Comparison of ENCODE assay signal across 25 mouse cellular contexts in the genomic region with DNA sequence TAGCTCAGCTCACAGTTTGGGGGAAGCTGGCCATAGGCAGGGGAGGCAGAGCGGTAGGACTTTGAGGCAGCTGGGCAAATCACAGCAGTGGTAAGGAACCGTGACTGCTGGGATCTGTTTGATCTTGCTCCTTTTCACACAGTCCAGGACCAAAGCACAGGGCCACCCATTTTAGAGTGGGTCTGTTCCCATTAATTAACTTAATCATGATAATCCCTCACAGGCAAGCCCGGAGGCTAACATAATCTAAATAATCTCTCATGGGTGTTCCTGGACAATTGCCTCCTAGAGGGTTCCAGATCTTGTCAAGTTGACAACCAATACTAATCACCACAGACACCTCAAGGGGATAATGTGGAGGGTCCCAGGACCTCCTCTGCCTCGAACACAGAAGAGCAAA. TPM values are rescaled to one million over a fixed set of nuclear protein-coding genes. Genes with fewer than 3 reads are reported as not detected.
DNase-seq lines count a peak whose midpoint lies in the region; ATAC-seq and TF ChIP-seq lines count a peak whose summit lies in the region.
"Had no signal": no experiment of that assay in that cellular context is flagged by ENCODE, and none has a peak within 500 bp of the region (broad histone marks: within the 10 kb centered on the region; RNA-seq: fewer than 3 reads in every experiment).

No protein-coding gene starts in this region.

- no peak for ATAC-seq in forebrain, postnatal 0 days
- ATAC-seq in neural tube, embryonic 13.5 days (ENCODE audit: low read depth): no peak
- no peak for ATAC-seq in neural tube, embryonic 15.5 days (ENCODE audit: low FRiP score)
- ATAC-seq: intestine, postnatal 0 days had no signal

- no peaks in the 10 kb centered on the region for H3K9me3 ChIP-seq in forebrain, embryonic 10.5 days
- H3K9me3 ChIP-seq in forebrain, postnatal 0 days (ENCODE audit: low read length): no peaks in the 10 kb centered on the region
- H3K9me3 ChIP-seq in neural tube, embryonic 13.5 days: no peaks in the 10 kb centered on the region
- no peaks in the 10 kb centered on the region for H3K9me3 ChIP-seq in neural tube, embryonic 15.5 days (replicated peaks)
- H3K9me3 ChIP-seq: embryonic facial prominence, embryonic 15.5 days; liver, embryonic 15.5 days; lung, embryonic 15.5 days had no signal

- DNase-seq in forebrain, embryonic 10.5 days (ENCODE audit: extremely low spot score, low spot score): no peak
- no peak for DNase-seq in forebrain, postnatal 0 days
- DNase-seq in layer of hippocampus, adult 2 months (ENCODE audit: low spot score in 2 of 2): no peak
- no peak for DNase-seq in layer of hippocampus, postnatal 25 days (ENCODE audit: extremely low spot score in 1 of 2, low spot score in 1 of 2)
- DNase-seq in neural tube, embryonic 10.5 days (ENCODE audit: extremely low spot score, low spot score): no peak
- no peak for DNase-seq in kidney, postnatal 14 days
- DNase-seq: adrenal gland, postnatal 14 days; cerebellum, adult 9-10 months; gastrocnemius, postnatal 10 days; kidney, postnatal 36 days; left cerebral cortex, postnatal 4 days; liver; lung, postnatal 36 days; right cerebral cortex, postnatal 14 days; spleen, adult 18-20 months had no signal

- TF ChIP-seq CTCF in forebrain, postnatal 0 days (IDR thresholded peaks at IDR 0.05; ENCODE audit: low read depth): no peak
- no peak for TF ChIP-seq CTCF in layer of hippocampus, adult 2 months (conservative IDR thresholded peaks at IDR 0.05)

- H3K27me3 ChIP-seq in forebrain, embryonic 10.5 days (ENCODE audit: poor library complexity, severe bottlenecking): peaks cover 90% of the 10 kb centered on the region
- no peaks in the 10 kb centered on the region for H3K27me3 ChIP-seq in forebrain, postnatal 0 days (ENCODE audit: insufficient read depth, low read length)
- peaks cover 9% of the 10 kb centered on the region; the same call in 1 of the 2 replicates for H3K27me3 ChIP-seq in neural tube, embryonic 13.5 days
- no peaks in the 10 kb centered on the region for H3K27me3 ChIP-seq in neural tube, embryonic 15.5 days (replicated peaks)
- H3K27me3 ChIP-seq: embryonic facial prominence, embryonic 15.5 days had no signal

- 32% methylated on average over 4 of the region's 4 CpGs for WGBS in forebrain, embryonic 10.5 days
- WGBS in forebrain, postnatal 0 days: 26% methylated on average over 4 of the region's 4 CpGs
- WGBS in neural tube, embryonic 13.5 days: 51% methylated on average over 4 of the region's 4 CpGs
- WGBS in neural tube, embryonic 15.5 days: 50% methylated on average over 4 of the region's 4 CpGs

- H3K9ac ChIP-seq in forebrain, postnatal 0 days: no peak overlapping the region
- no peak overlapping the region for H3K9ac ChIP-seq in neural tube, embryonic 13.5 days
- no peak overlapping the region for H3K9ac ChIP-seq in neural tube, embryonic 15.5 days (replicated peaks)
- H3K9ac ChIP-seq: embryonic facial prominence, embryonic 15.5 days; liver, embryonic 15.5 days; lung, embryonic 15.5 days had no signal

- no peak overlapping the region for H3K4me2 ChIP-seq in forebrain, postnatal 0 days (ENCODE audit: low read depth)
- H3K4me2 ChIP-seq in neural tube, embryonic 13.5 days: no peak overlapping the region
- no peak overlapping the region for H3K4me2 ChIP-seq in neural tube, embryonic 15.5 days
- H3K4me2 ChIP-seq: embryonic facial prominence, embryonic 15.5 days; heart, embryonic 11.5 days; liver, embryonic 15.5 days; lung, embryonic 15.5 days had no signal

- no peak overlapping the region for H3K4me3 ChIP-seq in forebrain, embryonic 10.5 days
- no peak overlapping the region for H3K4me3 ChIP-seq in forebrain, postnatal 0 days (ENCODE audit: low read depth, low read length)
- no peak overlapping the region for H3K4me3 ChIP-seq in layer of hippocampus, adult 2 months
- H3K4me3 ChIP-seq in neural tube, embryonic 13.5 days: no peak overlapping the region
- no peak overlapping the region for H3K4me3 ChIP-seq in neural tube, embryonic 15.5 days (replicated peaks)
- H3K4me3 ChIP-seq: embryonic facial prominence, embryonic 15.5 days; liver, embryonic 15.5 days; lung, embryonic 15.5 days; myocyte had no signal

- no peaks in the 10 kb centered on the region for H3K36me3 ChIP-seq in forebrain, embryonic 10.5 days (replicated peaks)
- H3K36me3 ChIP-seq in forebrain, postnatal 0 days (ENCODE audit: insufficient read depth): no peaks in the 10 kb centered on the region
- H3K36me3 ChIP-seq in neural tube, embryonic 13.5 days: no peaks in the 10 kb centered on the region
- no peaks in the 10 kb centered on the region for H3K36me3 ChIP-seq in neural tube, embryonic 15.5 days
- H3K36me3 ChIP-seq: embryonic facial prominence, embryonic 15.5 days; liver, embryonic 15.5 days; lung, embryonic 15.5 days had no signal

- H3K27ac ChIP-seq in forebrain, embryonic 10.5 days: peak overlapping the region; percentile 87; the same call in 1 of the 2 replicates
- H3K27ac ChIP-seq in forebrain, postnatal 0 days (ENCODE audit: low read depth, low read length): no peak overlapping the region
- peak overlapping the region; percentile 69 for H3K27ac ChIP-seq in layer of hippocampus, adult 2 months
- peak overlapping the region; percentile 78; the same call in 1 of the 2 replicates for H3K27ac ChIP-seq in neural tube, embryonic 13.5 days (replicated peaks)
- H3K27ac ChIP-seq in neural tube, embryonic 15.5 days (replicated peaks): peak overlapping the region; percentile 76
- H3K27ac ChIP-seq: embryonic facial prominence, embryonic 15.5 days; liver, embryonic 15.5 days; lung, embryonic 15.5 days had no signal

- H3K4me1 ChIP-seq in forebrain, embryonic 10.5 days: peaks cover 69% of the 10 kb centered on the region
- peaks cover 17% of the 10 kb centered on the region for H3K4me1 ChIP-seq in forebrain, postnatal 0 days (ENCODE audit: insufficient read depth)
- H3K4me1 ChIP-seq in neural tube, embryonic 13.5 days (replicated peaks): peaks cover 68% of the 10 kb centered on the region
- H3K4me1 ChIP-seq in neural tube, embryonic 15.5 days: peaks cover 39% of the 10 kb centered on the region
- H3K4me1 ChIP-seq: liver, embryonic 15.5 days had no signal

RNA-seq across cellular contexts. Expression of a gene that starts 10.9 kb away (rescaled TPM):
- polyA plus RNA-seq in forebrain, embryonic 10.5 days (2016; fragmentation: Nextera tagmentation; extraction: Ambion mirVana): 10.9 and 12.1 TPM in 2 replicates
- 26.6 and 27.4 TPM in 2 replicates for total RNA-seq in forebrain, postnatal 0 days (2014; rRNA removed)
- 20.8 and 22.6 TPM in 2 replicates for polyA plus RNA-seq in forebrain, postnatal 0 days (2015; fragmentation: Nextera tagmentation; extraction: Ambion mirVana)
- 10 to 100 TPM; 47.7 to 55.7 TPM for total RNA-seq in layer of hippocampus, adult 2 months (2021)
- 10 to 100 TPM; 61.9 to 67.1 TPM for total RNA-seq in layer of hippocampus, postnatal 25 days (2021)
- 10.8 and 11.6 TPM in 2 replicates for polyA plus RNA-seq in neural tube, embryonic 13.5 days (2015; fragmentation: Nextera tagmentation; extraction: Ambion mirVana)
- polyA plus RNA-seq in neural tube, embryonic 15.5 days (2015; fragmentation: Nextera tagmentation; extraction: Ambion mirVana): 16.0 and 16.9 TPM in 2 replicates
- total RNA-seq: megakaryocyte-erythroid progenitor cell, adult 5-6 weeks; neutrophil, adult 5-6 weeks had no signal

RNA-seq across cellular contexts. Expression of a gene that starts 19.3 kb away (rescaled TPM):
- polyA plus RNA-seq in forebrain, embryonic 10.5 days (2016; fragmentation: Nextera tagmentation; extraction: Ambion mirVana): 22.0 and 24.0 TPM in 2 replicates
- total RNA-seq in forebrain, postnatal 0 days (2014; rRNA removed): 21.5 and 28.1 TPM in 2 replicates
- polyA plus RNA-seq in forebrain, postnatal 0 days (2015; fragmentation: Nextera tagmentation; extraction: Ambion mirVana): 13.9 and 17.8 TPM in 2 replicates
- total RNA-seq in layer of hippocampus, adult 2 months (2021): 10 to 100 TPM; 25.5 to 31.2 TPM
- total RNA-seq in layer of hippocampus, postnatal 25 days (2021): 10 to 100 TPM; 24.9 to 34.0 TPM
- polyA plus RNA-seq in neural tube, embryonic 13.5 days (2015; fragmentation: Nextera tagmentation; extraction: Ambion mirVana): 24.9 and 26.2 TPM in 2 replicates
- polyA plus RNA-seq in neural tube, embryonic 15.5 days (2015; fragmentation: Nextera tagmentation; extraction: Ambion mirVana): 26.2 and 26.9 TPM in 2 replicates
